Comparison of ENCODE assay signal across 15 mouse cellular contexts in the genomic region with DNA sequence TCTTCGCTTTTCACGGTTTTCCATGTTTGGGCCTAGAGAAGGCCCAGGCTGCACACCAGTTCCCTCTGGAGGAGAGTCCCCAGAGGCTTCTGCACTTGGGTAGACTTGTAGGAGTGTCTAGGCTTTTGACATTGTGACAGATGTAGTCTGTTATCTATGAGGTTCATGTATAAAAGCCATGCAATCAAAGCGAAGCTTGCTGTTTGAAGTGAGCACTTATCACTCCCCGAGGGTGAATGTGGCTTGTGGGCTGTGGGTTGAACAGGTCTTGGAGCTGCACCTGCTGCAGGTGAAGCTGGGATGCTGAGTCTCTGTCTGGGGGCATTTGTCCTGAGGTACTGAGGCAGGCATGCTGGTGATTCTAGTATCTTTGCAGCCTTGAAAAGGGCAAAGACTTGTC. TPM values are rescaled to one million over a fixed set of nuclear protein-coding genes. Genes with fewer than 3 reads are reported as not detected.
A peak's percentile ranks its signal among the peaks of the same experiment; 100 is the strongest.
DNase-seq lines count a peak whose midpoint lies in the region; ATAC-seq lines count a peak whose summit lies in the region.
"Had no signal": no experiment of that assay in that cellular context is flagged by ENCODE, and none has a peak within 500 bp of the region (broad histone marks: within the 10 kb centered on the region; RNA-seq: fewer than 3 reads in every experiment).

No protein-coding gene starts in this region.

- peaks cover 52% of the 10 kb centered on the region for H3K4me1 ChIP-seq in embryonic facial prominence, embryonic 15.5 days
- H3K4me1 ChIP-seq in embryonic facial prominence, embryonic 10.5 days, result peaks cover 56% of the 10 kb centered on the region
- peaks cover 37% of the 10 kb centered on the region for H3K4me1 ChIP-seq in kidney, embryonic 15.5 days

- H3K9ac ChIP-seq in embryonic facial prominence, embryonic 15.5 days, result no peak overlapping the region
- no peak overlapping the region for H3K9ac ChIP-seq in kidney, embryonic 15.5 days
- H3K9ac ChIP-seq: lung, embryonic 14.5 days had no signal

- H3K4me2 ChIP-seq in embryonic facial prominence, embryonic 15.5 days (replicated peaks), result no peak overlapping the region
- H3K4me2 ChIP-seq in kidney, embryonic 15.5 days, result no peak overlapping the region
- H3K4me2 ChIP-seq: lung, embryonic 14.5 days had no signal

- DNase-seq in embryonic facial prominence, embryonic 10.5 days (ENCODE audit: low spot score), result no peak
- DNase-seq in kidney, postnatal 4 days, result no peak
- DNase-seq in thymus, postnatal 14 days, result peak; percentile 22
- no peak for DNase-seq in thymus, postnatal 10 days (ENCODE audit: low spot score in 2 of 2)
- no peak for DNase-seq in cerebellum, postnatal 10 days
- no peak for DNase-seq in adrenal gland, postnatal 25 days
- DNase-seq: cerebellum, postnatal 25 days; gastrocnemius, postnatal 36 days; heart, postnatal 4 days; layer of hippocampus, postnatal 36 days; lung, embryonic 14.5 days had no signal

- no peaks in the 10 kb centered on the region for H3K27me3 ChIP-seq in embryonic facial prominence, embryonic 15.5 days
- no peaks in the 10 kb centered on the region for H3K27me3 ChIP-seq in embryonic facial prominence, embryonic 10.5 days (replicated peaks; ENCODE audit: low read depth, poor library complexity, severe bottlenecking)
- no peaks in the 10 kb centered on the region for H3K27me3 ChIP-seq in kidney, embryonic 15.5 days

- no peaks in the 10 kb centered on the region for H3K36me3 ChIP-seq in embryonic facial prominence, embryonic 15.5 days
- H3K36me3 ChIP-seq in embryonic facial prominence, embryonic 10.5 days (replicated peaks), result peaks cover 23% of the 10 kb centered on the region
- peaks cover 10% of the 10 kb centered on the region; the same call in 1 of the 2 replicates for H3K36me3 ChIP-seq in kidney, embryonic 15.5 days

- 0 out of 2 replicates have a peak overlapping the region, but pooled peaks have one; percentile 65 for H3K27ac ChIP-seq in embryonic facial prominence, embryonic 15.5 days (replicated peaks)
- H3K27ac ChIP-seq in embryonic facial prominence, embryonic 10.5 days (replicated peaks), result no peak overlapping the region
- H3K27ac ChIP-seq in kidney, embryonic 15.5 days, result peak overlapping the region; percentile 46

- H3K4me3 ChIP-seq in embryonic facial prominence, embryonic 15.5 days (replicated peaks), result no peak overlapping the region
- H3K4me3 ChIP-seq in embryonic facial prominence, embryonic 10.5 days, result no peak overlapping the region
- H3K4me3 ChIP-seq in kidney, embryonic 15.5 days (replicated peaks), result no peak overlapping the region
- H3K4me3 ChIP-seq: erythroblast, embryonic 14.5 days had no signal

- ATAC-seq in embryonic facial prominence, embryonic 15.5 days (ENCODE audit: insufficient number of reproducible peaks, low FRiP score, low TSS enrichment, low read depth), result no peak
- no peak for ATAC-seq in kidney, embryonic 15.5 days (replicated peaks; ENCODE audit: low FRiP score)

- WGBS in embryonic facial prominence, embryonic 15.5 days, result 64% methylated on average over 4 of the region's 4 CpGs
- WGBS in embryonic facial prominence, embryonic 10.5 days, result 86% methylated on average over 4 of the region's 4 CpGs
- WGBS in kidney, embryonic 15.5 days, result 46% methylated on average over 4 of the region's 4 CpGs

- H3K9me3 ChIP-seq in embryonic facial prominence, embryonic 15.5 days (replicated peaks), result no peaks in the 10 kb centered on the region
- no peaks in the 10 kb centered on the region for H3K9me3 ChIP-seq in embryonic facial prominence, embryonic 10.5 days
- H3K9me3 ChIP-seq in kidney, embryonic 15.5 days (replicated peaks), result no peaks in the 10 kb centered on the region

RNA-seq across cellular contexts. Expression of gene Banp, which starts 19.0 kb away (rescaled TPM):
- polyA plus RNA-seq in embryonic facial prominence, embryonic 15.5 days (2015; fragmentation: Nextera tagmentation; extraction: Ambion mirVana), result 46.3 and 48.5 TPM in 2 replicates
- polyA plus RNA-seq in embryonic facial prominence, embryonic 10.5 days (2016; fragmentation: Nextera tagmentation; extraction: Ambion mirVana), result 55.2 and 64.8 TPM in 2 replicates
- 41.2 and 43.3 TPM in 2 replicates for polyA plus RNA-seq in kidney, embryonic 15.5 days (2015; fragmentation: Nextera tagmentation; extraction: Ambion mirVana)
- 33.2 and 35.7 TPM in 2 replicates for total RNA-seq in adrenal gland, postnatal 25 days (2021)

RNA-seq across cellular contexts. Expression of gene Car5a, which starts 23.8 kb away (rescaled TPM):
- 0.13 TPM in 1 of 2 replicates, not detected in the other for polyA plus RNA-seq in embryonic facial prominence, embryonic 15.5 days (2015; fragmentation: Nextera tagmentation; extraction: Ambion mirVana)
- not detected in 2 replicates for polyA plus RNA-seq in embryonic facial prominence, embryonic 10.5 days (2016; fragmentation: Nextera tagmentation; extraction: Ambion mirVana)
- 0.40 TPM in 1 of 2 replicates, not detected in the other for polyA plus RNA-seq in kidney, embryonic 15.5 days (2015; fragmentation: Nextera tagmentation; extraction: Ambion mirVana)
- total RNA-seq in adrenal gland, postnatal 25 days (2021), result 1.6 TPM in 1 of 2 replicates, not detected in the other
- total RNA-seq: gastrocnemius, postnatal 36 days; heart, postnatal 4 days; layer of hippocampus, postnatal 36 days; midbrain, postnatal 0 days had no signal
- polyA plus RNA-seq: lung, embryonic 14.5 days had no signal
